Mouse (Mus musculus): ENCODE measurements at regions not wholly inside any gene's neighbourhood (a gene's known extent, or its start where the extent isn't known, plus 50 kb on each side); places are given as distances from the start of the nearest gene placed in this dataset.

GRCm38 (mm10) chr1:186405693-186406092, 288.6 kb upstream of the Lyplal1 start:
- Histone ChIP-seq H3K4me1 (ENCODE audit: control insufficient read depth in 1 of 2, insufficient read depth in 2 of 2, low read length in 2 of 2) (no peaks in the 10 kb centered on the region), H3K9ac (ENCODE audit: control insufficient read depth, low read depth, low read length, poor library complexity, severe bottlenecking) (no peak overlapping the region), H3K27me3 (ENCODE audit: control insufficient read depth in 1 of 2, insufficient read depth in 2 of 2, low read length in 2 of 2) (no peaks in the 10 kb centered on the region), H3K79me2 (ENCODE audit: control insufficient read depth, insufficient read depth, low read length, poor library complexity) (no peaks in the 10 kb centered on the region), H3K27ac (ENCODE audit: control insufficient read depth, low read depth, low read length) (no peak overlapping the region), H3K36me3 (ENCODE audit: control insufficient read depth in 1 of 2, insufficient read depth in 2 of 2, low read length in 2 of 2) (no peaks in the 10 kb centered on the region), H3K9me3 (replicated peaks; ENCODE audit: insufficient read depth, low read length) (no peaks in the 10 kb centered on the region), H3K4me3 (ENCODE audit: control insufficient read depth in 1 of 2, insufficient read depth in 1 of 2, low read depth in 2 of 2, low read length in 2 of 2) (no peak overlapping the region)
- TF ChIP-seq MYC (IDR thresholded peaks at IDR 0.05; ENCODE audit: low read depth, low read length) (no peak), NELFE (IDR thresholded peaks at IDR 0.05; ENCODE audit: low read depth, low read length) (no peak), ELF1 (IDR thresholded peaks at IDR 0.05; ENCODE audit: low read depth, low read length) (no peak), ZNF384 (IDR thresholded peaks at IDR 0.05; ENCODE audit: low read depth, low read length) (no peak)
- no peak for DNase-seq (ENCODE audit: low read depth, low spot score)

- H3K4me1 ChIP-seq (ENCODE audit: control insufficient read depth in 1 of 2, insufficient read depth in 2 of 2, low read length in 2 of 2): no peaks in the 10 kb centered on the region
- H3K79me2 ChIP-seq (ENCODE audit: control insufficient read depth, insufficient read depth, low read length, poor library complexity): no peaks in the 10 kb centered on the region
- TF ChIP-seq JUND (IDR thresholded peaks at IDR 0.05; ENCODE audit: low read depth, low read length): no peak
- TF ChIP-seq POLR2AphosphoS5 (IDR thresholded peaks at IDR 0.05; ENCODE audit: borderline replicate concordance, low read depth, low read length): no peak
- no peak for TF ChIP-seq TBP (IDR thresholded peaks at IDR 0.05; ENCODE audit: low read depth, low read length)
- TF ChIP-seq RAD21 (IDR thresholded peaks at IDR 0.05; ENCODE audit: low read depth, low read length): no peak
- no peak for TF ChIP-seq ZNF384 (IDR thresholded peaks at IDR 0.05; ENCODE audit: low read depth, low read length)
- TF ChIP-seq CHD1 (IDR thresholded peaks at IDR 0.05; ENCODE audit: low read depth, low read length): no peak
- no peaks in the 10 kb centered on the region for H3K36me3 ChIP-seq (ENCODE audit: control insufficient read depth in 1 of 2, insufficient read depth in 2 of 2, low read length in 2 of 2)
- H3K27me3 ChIP-seq (ENCODE audit: control insufficient read depth in 1 of 2, insufficient read depth in 2 of 2, low read length in 2 of 2): no peaks in the 10 kb centered on the region
- H3K4me3 ChIP-seq (ENCODE audit: control insufficient read depth in 1 of 2, insufficient read depth in 1 of 2, low read depth in 2 of 2, low read length in 2 of 2): no peak overlapping the region
- no peaks in the 10 kb centered on the region for H3K9me3 ChIP-seq (replicated peaks; ENCODE audit: insufficient read depth, low read length)
- H3K9ac ChIP-seq (ENCODE audit: control insufficient read depth, low read depth, low read length, poor library complexity, severe bottlenecking): no peak overlapping the region
- no peak overlapping the region for H3K27ac ChIP-seq (ENCODE audit: control insufficient read depth, low read depth, low read length)
- DNase-seq (ENCODE audit: low read depth, low spot score): no peak
Observed at GRCm38 (mm10) chr1:186399762-186400161, 282.7 kb upstream of the Lyplal1 start.

- no peak overlapping the region for H3K9ac ChIP-seq (ENCODE audit: control insufficient read depth, low read depth, low read length, poor library complexity, severe bottlenecking)
- H3K36me3 ChIP-seq (ENCODE audit: control insufficient read depth in 1 of 2, insufficient read depth in 2 of 2, low read length in 2 of 2): no peaks in the 10 kb centered on the region
Observed at GRCm38 (mm10) chr1:186393005-186393404, 275.9 kb upstream of the Lyplal1 start.

More at GRCm38 (mm10) chr1:186393005-186393404, 275.9 kb upstream of the Lyplal1 start:
- H3K79me2 ChIP-seq (ENCODE audit: control insufficient read depth, insufficient read depth, low read length, poor library complexity): no peaks in the 10 kb centered on the region
- H3K9me3 ChIP-seq (replicated peaks; ENCODE audit: insufficient read depth, low read length): no peaks in the 10 kb centered on the region
- H3K4me1 ChIP-seq (ENCODE audit: control insufficient read depth in 1 of 2, insufficient read depth in 2 of 2, low read length in 2 of 2): no peaks in the 10 kb centered on the region
- DNase-seq (ENCODE audit: low read depth, low spot score): no peak
- TF ChIP-seq TCF12 (IDR thresholded peaks at IDR 0.05; ENCODE audit: low read depth, low read length): no peak
- TF ChIP-seq HCFC1 (IDR thresholded peaks at IDR 0.05; ENCODE audit: low read depth, low read length): no peak
- no peak for TF ChIP-seq BHLHE40 (IDR thresholded peaks at IDR 0.05; ENCODE audit: borderline replicate concordance, low read depth, low read length)
- TF ChIP-seq ZC3H11A (IDR thresholded peaks at IDR 0.05; ENCODE audit: low read depth, low read length): no peak
- TF ChIP-seq RAD21 (IDR thresholded peaks at IDR 0.05; ENCODE audit: low read depth, low read length): no peak
- no peak for TF ChIP-seq NRF1 (IDR thresholded peaks at IDR 0.05; ENCODE audit: insufficient read depth, low read depth, low read length, poor library complexity, severe bottlenecking)
- no peak for TF ChIP-seq CHD2 (IDR thresholded peaks at IDR 0.05; ENCODE audit: low read length)
- no peak for TF ChIP-seq MYB (IDR thresholded peaks at IDR 0.05; ENCODE audit: low read depth, low read length)
- TF ChIP-seq UBTF (IDR thresholded peaks at IDR 0.05; ENCODE audit: borderline replicate concordance, insufficient read depth, low read depth, low read length): no peak
- TF ChIP-seq TBP (IDR thresholded peaks at IDR 0.05; ENCODE audit: low read depth, low read length): no peak
- TF ChIP-seq SIN3A (IDR thresholded peaks at IDR 0.05; ENCODE audit: low read length): no peak
- TF ChIP-seq MAFK (IDR thresholded peaks at IDR 0.05; ENCODE audit: borderline replicate concordance, low read depth, low read length): no peak
- no peak for TF ChIP-seq CHD1 (IDR thresholded peaks at IDR 0.05; ENCODE audit: low read depth, low read length)
- H3K27me3 ChIP-seq (ENCODE audit: control insufficient read depth in 1 of 2, insufficient read depth in 2 of 2, low read length in 2 of 2): no peaks in the 10 kb centered on the region
- H3K4me3 ChIP-seq (ENCODE audit: control insufficient read depth in 1 of 2, insufficient read depth in 1 of 2, low read depth in 2 of 2, low read length in 2 of 2): no peak overlapping the region
- H3K27ac ChIP-seq (ENCODE audit: control insufficient read depth, low read depth, low read length): no peak overlapping the region

Data from MEL (cell line).